Mouse (Mus musculus): ENCODE measurements at regions not wholly inside any gene's neighbourhood (a gene's known extent, or its start where the extent isn't known, plus 50 kb on each side); places are given as distances from the start of the nearest gene placed in this dataset.
"Not testable (repeated sequence)": the region's sequence is repeated elsewhere in the genome, so short reads cannot be mapped to it uniquely, and the experiment has no call there.

DNA sequence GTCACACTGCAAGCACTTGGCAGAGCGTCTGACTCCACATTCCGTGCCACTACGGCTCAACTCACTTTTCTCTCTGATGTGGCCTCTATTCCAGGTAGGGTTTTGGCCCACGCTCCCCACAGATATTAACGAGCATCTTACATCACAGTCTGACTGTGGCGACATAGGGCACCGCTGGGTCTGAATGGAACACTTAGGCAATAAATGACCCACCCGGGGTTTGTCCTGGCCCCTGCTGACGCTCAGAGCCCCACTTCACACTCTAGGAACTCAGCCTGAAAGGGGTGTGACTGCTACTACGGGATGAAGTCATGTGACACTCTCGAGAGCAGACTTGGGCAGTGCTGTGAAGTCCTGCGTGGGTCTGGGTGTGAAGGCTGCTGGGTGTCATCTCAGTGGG lies 475.9 kb downstream of the Zfp704 start:
- no peak for DNase-seq (ENCODE audit: low spot score in 2 of 2)

DNA sequence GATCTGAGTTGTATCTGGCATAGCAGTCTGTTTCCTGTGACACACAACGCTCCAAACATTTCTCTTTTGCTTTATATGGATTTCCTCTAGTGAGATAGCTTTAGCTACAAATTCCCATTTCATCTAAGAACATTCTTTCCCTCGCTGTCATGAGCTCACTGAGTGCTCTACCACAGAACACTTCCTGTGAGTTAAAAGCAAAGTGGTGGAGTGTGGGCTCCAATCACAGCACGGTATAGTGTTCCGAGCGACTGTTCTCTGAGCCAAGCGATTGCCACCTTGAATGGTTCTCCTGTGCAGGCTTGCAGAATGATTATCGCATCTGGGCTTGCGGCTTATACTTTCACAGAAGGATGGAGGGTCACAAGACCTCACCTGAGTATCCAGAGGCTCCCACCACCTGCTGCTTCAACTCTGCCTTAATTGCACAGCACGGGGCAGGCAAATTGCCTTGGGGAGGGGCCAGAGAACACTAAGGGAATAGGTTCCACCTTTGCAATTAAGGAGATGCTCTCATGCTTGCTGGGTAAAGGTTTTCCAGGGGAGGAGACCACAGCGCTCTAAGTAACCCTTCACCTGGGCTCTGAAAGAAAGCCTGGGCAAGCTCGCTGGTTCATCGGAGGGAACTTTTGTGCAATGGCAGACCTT lies 477.7 kb downstream of the Zfp704 start:
- no peak for DNase-seq (ENCODE audit: low spot score in 2 of 2)

DNA sequence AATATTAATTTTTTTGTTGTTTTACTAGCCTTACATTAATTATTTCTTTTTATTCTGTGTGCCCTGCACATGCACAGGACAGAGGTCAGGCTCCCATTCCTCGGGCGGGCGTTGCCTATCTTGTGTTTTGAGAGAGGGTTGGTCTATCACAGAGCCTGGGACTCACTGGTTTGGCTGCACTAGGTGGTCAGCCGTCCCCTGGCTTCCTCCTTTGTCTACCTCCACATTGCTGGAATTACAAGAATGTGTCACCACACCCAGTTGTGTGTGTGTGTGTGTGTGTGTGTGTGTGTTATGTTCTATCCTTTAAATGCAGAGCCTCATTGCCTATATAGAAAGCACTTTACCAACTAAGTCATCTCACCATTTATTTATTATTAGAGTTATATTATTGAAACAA lies 478.5 kb downstream of the Zfp704 start:
- DNase-seq (ENCODE audit: low spot score in 2 of 2): no peak

DNA sequence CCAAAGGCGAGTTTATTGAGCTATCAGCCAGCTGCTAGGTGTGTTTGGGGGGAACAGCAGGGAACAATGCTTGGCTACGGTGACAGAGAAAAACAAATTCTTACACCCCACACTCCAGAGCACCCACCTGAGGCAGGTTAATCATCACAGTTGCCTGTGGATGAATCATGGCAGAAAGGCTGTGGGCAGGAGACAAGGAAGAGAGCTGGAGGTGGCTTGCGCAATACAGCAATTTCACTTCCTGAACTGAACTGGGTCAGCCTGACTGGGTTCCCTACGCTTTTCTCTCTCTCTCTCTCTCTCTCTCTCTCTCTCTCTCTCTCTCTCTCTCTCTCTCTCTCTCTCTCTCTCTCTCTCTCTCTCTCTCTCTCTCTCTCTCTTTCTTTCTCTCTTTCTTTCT lies 481.5 kb downstream of the Zfp704 start:
- peak; percentile 13 to 53 for DNase-seq (ENCODE audit: low spot score in 2 of 2)

DNA sequence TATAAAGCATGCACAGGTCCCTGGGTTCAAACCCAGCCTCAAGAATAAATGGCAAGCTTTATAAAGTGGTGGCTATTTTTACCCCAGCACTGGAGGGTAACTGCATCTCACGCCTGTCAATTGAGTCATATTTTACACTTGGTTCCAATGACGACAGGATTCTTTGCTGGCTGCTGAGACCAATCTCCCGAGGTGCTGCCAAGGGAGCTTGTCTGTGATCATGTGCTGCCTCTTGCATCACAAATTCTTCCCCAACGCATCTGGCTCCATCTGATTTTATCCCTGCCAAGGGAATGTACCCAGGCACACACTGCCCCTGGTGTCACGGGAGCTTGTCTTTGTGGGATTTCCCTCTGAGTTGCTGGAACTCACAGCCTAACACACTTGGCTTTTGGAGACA lies 486.8 kb downstream of the Zfp704 start:
- no peak for DNase-seq (ENCODE audit: low spot score in 2 of 2)

DNA sequence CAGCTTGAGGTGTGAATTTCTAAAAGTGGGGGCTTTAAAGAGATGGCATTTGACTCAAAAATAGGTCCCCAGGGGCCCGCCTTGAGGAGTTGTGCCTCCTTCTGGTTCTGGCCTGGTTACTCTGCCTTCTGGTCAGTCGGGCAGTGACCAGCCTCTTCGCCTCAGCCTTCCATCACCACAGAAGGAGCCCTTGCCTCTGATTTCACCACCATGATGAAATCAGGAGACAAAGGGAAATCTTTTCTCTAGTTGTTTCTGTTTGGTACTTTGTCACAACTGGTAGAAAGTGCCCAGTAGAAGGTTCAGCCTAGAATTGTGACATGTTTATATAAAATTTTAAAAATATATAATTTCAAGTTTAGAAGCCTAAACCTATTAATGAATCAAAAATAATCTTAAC lies 492.0 kb downstream of the Zfp704 start:
- no peak for DNase-seq (ENCODE audit: low spot score in 2 of 2)

DNA sequence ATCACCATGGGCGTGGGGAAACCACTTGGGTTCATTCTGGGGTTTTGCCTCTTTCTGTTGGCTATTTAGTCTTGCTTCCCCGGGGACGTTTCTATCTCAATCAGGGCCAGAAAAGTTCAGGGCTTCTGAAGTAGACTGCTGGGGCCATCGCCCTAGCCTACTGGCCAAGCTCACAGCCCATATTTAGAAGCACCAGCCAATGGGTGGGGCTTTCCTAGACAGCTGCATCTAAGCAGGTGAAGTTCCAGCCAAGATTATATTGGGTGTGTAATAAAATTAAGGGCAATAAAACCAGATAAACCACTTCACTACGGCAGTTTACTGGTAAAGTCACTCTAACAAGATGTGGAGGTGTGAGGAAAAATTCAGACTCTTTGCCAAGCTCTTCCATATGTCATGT lies 496.5 kb downstream of the Zfp704 start:
- no peak for DNase-seq (ENCODE audit: low spot score in 2 of 2)

DNA sequence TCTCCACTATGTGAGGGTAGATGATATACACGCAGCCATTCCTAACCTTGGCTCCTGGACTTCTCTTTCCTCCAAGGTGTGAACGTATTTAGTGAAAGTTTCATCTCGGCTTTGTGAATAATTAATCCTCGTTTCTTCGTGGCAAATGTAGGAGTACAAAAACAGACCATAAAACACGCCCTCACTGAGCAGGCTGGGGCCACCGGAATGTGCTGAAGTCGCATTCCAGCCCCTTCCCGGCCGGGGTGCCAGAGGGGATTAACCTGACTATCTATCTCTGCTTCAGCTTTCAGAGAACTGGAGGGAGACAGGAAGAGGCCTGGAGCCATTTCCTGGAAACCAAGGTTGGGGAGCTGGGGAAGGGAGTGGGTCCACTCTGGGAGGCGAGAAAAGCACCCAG lies 499.1 kb downstream of the Zfp704 start:
- DNase-seq (ENCODE audit: low spot score in 2 of 2): no peak

DNA sequence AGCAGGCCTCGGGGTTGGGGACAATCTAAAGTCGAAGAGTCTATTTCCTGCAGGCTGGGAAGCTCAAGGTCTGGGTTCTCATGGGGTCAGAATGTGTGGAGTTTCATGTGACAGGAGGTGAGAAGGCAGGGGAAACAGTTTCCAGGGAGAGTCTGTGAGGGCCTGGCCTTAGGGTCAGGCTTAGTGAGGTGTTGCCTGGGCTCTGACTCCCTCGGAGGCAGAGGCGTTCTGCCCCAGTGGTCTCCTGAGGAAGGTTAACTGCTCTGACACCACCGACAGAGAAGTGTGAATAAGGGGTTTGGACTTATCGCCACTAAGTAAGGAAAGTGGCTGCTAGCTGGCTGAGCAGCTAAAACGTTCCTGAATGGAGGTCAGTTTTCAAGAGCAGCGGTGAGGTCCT lies 499.9 kb downstream of the Zfp704 start:
- DNase-seq (ENCODE audit: low spot score in 2 of 2): no peak

DNA sequence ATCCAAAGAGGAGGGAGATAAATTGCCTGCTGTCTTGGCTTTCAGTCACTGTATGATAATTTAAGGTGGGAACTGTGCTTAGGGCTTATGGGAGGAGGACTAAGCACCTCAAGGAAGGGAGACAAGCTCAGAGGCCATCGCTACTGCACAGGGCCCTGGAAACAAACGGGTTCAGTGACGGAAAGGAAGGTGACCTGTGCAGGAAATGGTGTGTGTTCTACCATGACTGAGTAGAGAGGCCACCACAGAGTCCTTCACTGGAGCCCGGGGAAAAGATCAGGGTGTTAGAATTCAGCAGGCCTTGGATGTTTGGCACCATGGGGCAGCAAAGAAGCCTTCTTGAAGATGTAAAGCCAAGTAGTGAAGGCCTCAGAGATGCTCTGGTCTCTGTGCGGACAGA lies 500.4 kb downstream of the Zfp704 start:
- no peak for DNase-seq (ENCODE audit: low spot score in 2 of 2)

DNA sequence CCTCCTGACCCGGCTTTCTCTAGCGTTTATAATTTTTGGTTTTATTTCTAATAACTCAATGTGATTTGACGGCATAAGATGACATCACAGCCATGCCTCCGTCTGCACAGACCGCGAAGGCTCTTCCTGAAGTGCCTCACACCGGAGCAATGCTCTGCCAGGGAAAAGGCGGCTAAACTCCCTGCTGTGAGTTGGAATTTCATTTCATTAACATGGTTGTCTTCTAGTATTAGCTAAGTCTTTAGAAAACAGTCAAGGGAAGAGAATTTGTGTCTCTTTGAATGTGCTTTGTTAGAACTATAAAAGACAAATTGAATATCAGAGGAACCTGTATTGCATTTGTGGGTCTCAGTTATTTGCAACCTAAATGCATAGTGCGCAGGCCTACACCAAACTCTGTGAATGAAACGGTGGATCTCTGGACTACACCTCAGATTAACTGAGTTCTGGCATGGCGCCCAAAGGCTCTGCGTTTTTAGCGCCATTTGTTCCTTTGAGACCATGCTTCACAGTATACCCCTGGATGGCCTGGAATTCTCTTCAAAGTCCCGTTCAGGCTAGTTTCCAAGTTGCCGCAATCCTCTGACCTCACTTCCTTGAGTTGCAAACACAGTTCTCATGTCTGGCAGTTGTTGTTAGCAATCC lies 502.0 kb downstream of the Zfp704 start:
- no peak for DNase-seq (ENCODE audit: low spot score in 2 of 2)

DNA sequence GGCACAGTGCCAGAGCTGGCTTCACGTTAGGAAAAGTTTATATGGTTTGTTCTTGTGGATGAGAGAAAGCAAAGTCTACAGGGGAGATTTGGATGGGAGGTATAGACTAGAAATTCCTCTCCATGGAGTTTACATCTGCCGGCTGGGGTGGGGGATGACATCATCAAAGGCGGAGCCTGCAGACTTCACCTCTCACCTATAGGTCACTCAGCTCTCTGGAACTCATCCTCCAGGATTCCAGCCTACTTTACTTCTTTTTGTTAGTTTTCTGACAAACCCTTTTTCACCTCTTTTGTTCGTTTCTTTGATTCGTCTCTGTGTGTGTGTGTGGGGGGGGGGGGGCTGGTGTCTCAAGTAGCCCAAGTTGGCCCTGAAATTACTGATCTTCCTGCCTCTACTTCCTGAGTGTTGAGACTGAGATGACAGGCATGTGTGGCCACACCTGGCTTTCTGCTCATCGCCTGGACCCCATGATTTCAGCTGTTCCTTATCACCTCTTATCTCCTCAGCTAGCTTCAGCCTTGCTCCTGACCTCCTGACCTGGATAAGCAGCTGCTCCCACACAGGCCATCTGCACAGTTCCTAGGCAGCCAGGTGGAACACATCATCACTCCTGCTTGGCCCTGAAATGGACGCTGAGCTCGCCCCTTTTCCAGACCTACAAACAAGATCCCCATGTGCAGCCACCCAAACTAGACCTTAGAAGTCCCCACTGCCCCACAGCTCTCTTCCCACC lies 504.5 kb downstream of the Zfp704 start:
- DNase-seq (ENCODE audit: low spot score in 2 of 2): no peak

DNA sequence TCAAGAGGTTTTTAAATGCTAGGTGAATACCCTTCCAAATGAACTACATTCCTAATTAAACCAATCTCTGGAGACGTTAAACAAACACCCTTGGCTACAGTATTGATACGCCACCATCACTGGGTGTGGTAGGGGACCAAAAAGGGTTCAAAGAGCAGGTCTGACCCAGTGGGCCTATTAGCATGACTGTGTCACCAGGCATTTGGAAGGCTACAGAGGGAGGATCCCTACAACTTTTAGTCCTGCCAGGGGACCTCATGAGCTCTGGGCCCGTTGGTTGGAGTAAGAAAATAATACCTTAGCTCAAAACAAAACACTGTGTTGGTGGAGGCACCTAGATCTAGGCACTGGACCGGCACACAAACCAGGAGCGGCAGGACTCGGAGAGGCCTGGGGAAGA lies 506.4 kb downstream of the Zfp704 start:
- DNase-seq (ENCODE audit: low spot score in 2 of 2): no peak

DNA sequence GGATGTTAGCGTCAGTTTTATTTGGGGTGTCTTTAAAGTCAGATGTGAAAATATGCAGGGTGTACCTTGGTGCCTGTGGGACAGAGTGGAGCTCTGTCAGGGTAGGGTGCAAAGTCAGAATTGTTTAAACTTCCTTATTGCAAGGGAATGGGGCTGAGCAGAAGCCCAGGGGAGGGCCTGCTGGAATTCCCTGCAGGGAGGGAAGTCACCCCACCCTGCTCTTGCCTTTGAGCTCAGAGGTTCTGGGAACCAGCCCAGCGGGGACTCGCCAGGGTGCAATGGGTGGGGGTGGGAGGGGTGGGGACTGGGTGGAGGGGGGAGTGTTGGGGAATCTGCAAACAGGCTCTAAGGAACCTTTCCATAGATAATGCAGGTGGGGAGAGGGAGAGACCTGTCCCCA lies 508.6 kb downstream of the Zfp704 start:
- no peak for DNase-seq (ENCODE audit: low spot score in 2 of 2)

DNA sequence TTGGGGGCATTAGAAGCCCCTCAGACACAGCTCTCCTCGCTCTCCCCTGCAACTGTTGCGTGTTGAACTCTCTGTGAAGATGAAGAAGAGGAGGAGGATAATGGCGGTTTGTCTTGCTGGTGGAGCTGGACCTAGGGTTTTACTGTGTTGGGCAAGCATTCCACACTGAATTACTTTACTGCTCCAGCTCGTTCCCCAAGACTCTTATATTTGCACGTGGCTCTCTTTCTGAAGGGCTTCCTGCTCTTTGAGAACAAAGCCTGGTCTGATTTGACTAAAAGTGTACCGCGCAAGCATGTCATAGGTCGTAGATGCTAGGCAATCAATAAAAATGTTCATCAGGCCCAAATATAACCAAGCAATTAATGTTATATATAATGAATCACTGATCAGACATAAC lies 509.1 kb downstream of the Zfp704 start:
- DNase-seq (ENCODE audit: low spot score in 2 of 2): no peak

DNA sequence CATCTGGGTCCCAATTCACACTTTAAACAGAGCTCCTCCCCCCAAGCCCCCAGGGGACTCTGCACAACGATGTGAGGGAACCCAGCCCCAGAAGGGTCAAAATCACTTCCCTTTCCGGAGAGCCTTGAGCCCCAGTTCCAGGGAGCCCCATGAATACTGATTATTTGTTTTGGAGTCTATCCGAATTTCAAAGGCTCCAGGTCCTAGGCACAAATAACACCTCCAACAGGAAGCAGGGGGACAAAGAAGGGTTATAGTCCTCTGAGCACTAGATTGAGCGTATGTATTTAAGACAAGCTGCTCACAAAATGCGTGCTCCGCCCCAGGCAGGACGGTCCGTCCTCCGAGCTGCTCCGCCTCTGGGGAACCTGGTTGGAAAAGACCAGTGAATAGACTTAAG lies 511.4 kb downstream of the Zfp704 start:
- no peak for DNase-seq (ENCODE audit: low spot score in 2 of 2)

DNA sequence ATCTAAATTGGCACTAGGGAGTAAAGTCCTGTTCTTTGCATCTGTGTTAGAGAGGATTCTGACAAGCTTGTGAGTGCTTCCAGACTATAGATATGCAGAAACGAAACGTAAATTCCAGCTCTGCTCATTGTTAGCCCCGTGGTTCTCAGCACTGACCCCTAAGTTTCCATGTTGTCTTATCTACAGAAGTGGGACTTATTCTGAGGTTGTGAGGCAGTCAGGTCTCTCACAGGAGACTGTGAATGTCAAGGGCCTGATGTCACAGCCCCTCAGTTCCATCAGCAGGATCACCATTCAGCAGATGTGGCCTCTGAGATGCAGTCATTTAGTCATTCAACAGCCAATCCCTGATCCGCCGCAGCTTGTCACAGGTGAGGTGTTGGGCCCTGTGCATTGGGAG lies 525.8 kb downstream of the Zfp704 start:
- no peak for DNase-seq (ENCODE audit: low spot score in 2 of 2)

DNA sequence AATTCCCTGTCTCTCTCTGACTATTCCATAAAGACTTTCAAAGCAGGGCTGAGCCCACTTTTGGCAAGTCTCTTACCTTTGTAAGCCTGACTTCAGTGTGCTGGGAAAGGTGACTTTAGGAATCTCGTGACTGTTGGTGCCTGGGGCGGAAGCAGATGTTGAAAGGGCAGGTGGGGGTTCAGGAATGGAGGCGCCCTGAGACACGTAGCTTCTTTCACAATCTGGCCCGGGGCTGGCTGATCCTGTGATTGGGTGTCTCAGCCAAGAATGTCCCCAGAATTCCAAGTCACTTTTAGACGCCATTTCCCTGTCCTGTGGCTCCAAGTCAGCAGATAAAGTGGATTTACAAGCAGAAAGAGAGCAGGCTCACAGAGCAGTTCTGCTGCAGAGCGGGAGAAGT lies 527.8 kb downstream of the Zfp704 start:
- DNase-seq (ENCODE audit: low spot score in 2 of 2): no peak

DNA sequence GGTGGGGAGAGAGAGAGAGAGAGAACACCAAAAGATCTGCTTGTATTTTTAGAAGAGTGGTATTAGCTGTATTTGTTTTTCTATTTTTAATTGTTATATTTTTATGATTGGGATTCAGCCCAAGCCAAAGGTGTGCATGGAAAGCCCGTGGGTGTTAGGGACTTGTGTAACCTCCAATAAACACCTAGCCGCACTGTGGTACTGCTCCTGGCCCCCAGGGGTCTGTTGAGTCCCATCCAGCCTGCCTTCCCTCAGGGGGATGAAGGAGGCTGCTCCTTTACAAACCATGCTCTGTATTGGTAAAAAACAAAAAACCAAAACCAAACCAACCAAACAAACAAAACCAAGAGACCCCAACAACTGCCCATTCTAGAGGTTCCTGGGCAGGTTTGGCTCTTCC lies 531.7 kb downstream of the Zfp704 start:
- DNase-seq (ENCODE audit: low spot score in 2 of 2): no peak

DNA sequence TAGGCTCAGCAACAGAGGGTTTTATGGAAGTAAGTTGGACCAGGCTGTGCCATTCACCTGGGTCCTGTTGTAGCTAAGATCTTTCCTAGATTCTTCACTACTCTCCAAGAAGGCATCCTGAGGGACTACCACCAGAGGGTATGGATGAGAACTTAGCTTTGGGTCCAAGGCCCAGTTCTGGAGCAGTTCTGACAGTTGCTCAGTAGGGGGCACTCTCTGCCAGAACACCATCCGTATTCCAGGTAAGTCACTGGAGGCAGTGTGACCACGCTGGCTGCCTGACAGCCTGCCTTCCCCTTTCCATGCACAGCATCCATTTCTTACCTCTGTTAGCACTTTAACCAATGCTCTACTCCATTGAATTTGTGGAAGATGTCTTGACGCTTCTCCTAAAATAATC lies 533.2 kb downstream of the Zfp704 start:
- DNase-seq (ENCODE audit: low spot score in 2 of 2): peak; percentile 24 to 30

DNA sequence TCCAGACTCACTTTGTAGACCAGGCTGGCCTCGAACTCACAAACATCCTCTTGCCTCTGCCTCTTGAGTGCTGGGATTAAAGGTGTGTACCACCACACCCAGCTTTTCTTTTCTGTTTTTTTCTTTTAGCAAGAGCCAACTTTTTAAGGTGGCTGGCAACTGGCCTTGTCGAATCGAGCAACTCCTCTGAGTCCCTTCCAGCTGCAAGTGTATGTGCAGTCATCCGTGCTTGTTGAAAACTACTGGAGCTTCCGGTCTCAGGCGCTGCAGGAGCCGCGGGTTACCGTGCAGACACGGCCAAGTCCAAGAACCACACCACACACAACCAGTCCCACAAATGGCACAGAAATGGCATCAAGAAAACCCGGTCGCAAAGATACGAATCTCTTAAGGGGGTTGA lies 537.4 kb downstream of the Zfp704 start:
- not testable (repeated sequence) for DNase-seq (ENCODE audit: low spot score in 2 of 2)

DNA sequence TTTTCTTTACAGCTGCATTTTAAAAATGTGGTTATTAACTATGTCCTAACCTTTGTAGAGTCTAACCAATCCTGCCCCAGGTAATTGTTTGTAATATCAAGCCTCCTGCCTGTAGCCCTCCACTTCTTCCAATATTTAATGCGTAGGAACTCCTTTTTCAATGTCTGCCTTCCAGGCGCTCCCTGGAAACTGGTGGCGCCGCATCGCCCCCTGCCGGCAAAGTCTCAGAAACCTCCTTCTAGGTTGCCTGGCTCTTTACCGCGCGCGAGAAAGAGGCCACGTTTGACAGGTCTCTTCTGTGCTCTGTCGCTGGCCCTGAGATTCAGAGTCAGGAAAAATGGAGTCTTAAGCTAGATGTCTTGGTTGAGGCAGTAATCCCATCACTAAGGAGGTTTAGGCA lies 542.8 kb downstream of the Zfp704 start:
- peak; percentile 35 to 84 for DNase-seq (ENCODE audit: low spot score in 2 of 2)

DNA sequence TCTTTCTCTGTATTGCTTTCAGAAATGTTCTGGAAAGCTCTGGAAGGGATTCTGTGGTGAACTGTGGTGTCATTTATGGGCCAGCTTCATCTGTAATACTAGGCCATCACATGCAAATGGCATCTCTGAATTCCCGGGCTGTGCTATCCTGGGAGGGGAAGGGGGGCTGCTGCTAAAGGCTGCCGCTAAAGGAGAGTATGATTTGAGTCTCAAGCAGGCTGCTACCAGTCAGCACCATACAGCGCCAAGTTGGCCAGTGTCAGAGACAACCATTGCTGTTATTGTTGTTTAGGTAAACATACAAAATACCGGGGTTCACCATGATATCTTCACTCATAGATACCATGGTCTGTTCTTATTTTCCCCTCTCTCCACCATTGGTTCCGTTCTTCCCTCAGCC lies 543.5 kb downstream of the Zfp704 start:
- no peak for DNase-seq (ENCODE audit: low spot score in 2 of 2)
